Mouse (Mus musculus) spleen, postnatal 36 days (tissue): ENCODE measurements around the gene Fbxo8.
A peak's percentile ranks its signal among the peaks of the same experiment; 100 is the strongest.

Experiments
- DNase-seq, 2 experiments: peaks; one replicate each; pipeline ENCODE4 v3.0.0; 2022; ENCODE audit warnings: low spot score in 2 of 2, mixed read lengths in 1 of 2

Gene Fbxo8

GRCm38 (mm10) chr8:56550558-56551360 lies at the start of gene Fbxo8, which contains the start of gene Cep44:
Fbxo8 (plus strand) TSS chr8:56551090.
Cep44 (minus strand) TSS chr8:56551047.
- DNase-seq, result peak; percentile 76 to 83

- no peak for DNase-seq
These were observed 49.0 kb upstream of the Fbxo8 start for GRCm38 (mm10) chr8:56501911-56502310.

DNA sequence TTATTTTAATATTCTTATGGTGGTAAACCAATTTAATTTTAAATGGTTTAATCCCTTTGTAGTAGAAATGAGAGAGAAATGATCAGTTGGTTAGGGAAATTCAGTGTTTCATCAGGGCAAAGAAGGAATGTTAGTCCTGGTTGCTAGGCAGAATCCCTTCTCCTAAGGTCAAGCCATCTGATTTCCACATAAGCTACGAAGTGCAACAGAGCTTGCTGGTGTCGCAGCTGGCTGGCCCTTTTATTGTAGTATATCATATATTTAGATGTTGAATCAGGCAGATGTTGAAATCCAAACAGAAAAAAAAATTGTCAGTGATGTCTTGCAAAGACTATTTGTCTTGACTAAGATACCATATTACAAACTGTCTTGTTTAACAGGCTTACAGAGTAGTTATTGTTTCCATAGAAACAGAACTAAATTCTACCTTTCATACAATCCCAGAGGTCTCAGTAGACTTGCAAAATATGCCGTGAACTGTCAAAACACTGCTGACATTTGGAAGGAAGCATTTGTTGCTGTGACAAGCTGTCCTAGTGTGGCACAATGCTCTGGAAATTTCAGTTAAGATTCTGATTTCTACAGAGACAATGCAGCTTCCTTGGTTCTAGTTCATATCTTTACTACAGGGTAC lies 42.5 kb upstream of the Fbxo8 start:
- no peak for DNase-seq

DNA sequence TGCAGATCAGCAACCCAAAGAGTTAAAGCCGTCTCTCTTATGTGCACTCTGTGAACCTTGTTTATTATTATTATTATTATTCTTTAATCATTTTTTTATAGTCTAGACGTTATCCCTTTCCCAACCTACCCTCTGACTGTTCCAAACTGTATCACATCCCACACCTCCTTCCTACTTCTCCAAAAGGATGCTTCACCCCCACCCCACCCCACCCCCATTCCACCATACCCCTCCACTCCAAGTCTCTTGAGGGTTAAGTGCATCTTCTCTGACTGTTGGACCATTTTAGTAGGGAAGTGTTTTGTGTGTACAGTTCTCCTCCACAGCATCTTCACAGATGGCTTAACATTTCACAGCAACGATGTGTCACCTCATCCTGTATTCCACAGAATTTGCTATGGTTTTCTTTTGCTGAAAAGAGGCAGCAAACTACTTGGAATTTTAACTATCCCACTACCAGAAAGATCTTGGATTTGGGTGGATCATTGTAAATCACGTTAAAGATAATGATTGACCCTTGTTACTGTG lies 41.9 kb upstream of the Fbxo8 start:
- no peak for DNase-seq

- DNase-seq, result no peak
These were observed 32.0 kb upstream of the Fbxo8 start for GRCm38 (mm10) chr8:56518848-56519247.

DNA sequence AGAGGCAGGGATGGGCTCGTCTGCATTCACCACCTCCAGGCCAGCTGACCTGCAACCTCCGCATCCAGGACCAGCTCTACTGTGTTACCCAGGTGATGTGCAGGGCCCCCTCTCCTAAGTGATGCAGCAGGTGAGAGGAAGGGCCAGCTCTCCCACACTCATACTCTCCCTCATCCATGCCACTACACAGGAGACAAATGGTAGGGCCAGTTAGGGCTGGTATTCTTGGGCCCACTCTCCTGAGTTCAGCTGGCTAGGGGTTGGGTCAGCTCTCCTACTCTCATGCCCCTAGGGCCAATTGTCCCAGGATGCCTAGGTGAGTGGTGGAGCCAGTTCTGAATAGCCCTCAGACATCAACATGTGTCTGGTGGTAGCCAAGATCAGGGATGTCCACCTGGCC lies 30.6 kb upstream of the Fbxo8 start:
- no peak for DNase-seq

GRCm38 (mm10) chr8:56521051-56521450 lies 29.8 kb upstream of the Fbxo8 start:
- no peak for DNase-seq

DNA sequence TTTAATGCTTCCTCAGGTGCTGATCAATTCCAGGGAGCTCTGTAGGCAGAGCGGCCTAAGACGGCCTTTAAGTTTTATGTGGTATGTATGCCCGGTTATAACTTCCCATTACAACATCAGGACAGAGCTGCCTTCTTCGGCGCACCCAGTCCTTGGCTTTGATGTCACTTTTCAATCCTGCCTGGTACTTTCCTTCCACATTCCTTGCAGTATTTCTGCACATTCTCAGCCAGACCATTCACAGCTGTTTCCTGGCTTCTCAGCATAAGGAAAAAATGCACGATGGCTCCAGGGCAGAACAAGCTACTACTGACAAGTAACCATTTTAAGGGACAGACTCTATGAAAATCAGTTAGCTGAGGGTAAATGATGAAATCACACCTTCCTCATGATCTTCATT lies 22.0 kb upstream of the Fbxo8 start:
- DNase-seq, result no peak

DNA sequence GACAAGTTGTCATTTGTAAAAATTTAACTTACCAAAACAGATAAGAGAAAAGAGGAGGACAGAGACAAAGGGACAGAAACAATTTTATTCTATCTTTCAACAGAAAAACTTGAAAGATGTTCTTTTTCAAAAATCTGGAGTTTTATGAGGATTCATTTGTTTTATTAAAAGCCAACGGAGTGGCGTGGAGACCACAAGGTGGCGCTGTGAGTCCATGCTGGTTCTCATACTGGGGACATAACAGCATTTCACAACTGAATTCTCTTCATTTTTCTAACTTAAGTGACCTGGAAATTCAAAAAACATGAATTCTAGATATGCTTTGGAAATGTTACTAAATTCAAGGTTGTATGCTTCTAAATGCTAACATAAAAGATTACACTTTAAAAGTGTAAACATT lies 20.5 kb upstream of the Fbxo8 start:
- peak; percentile 6 to 12 for DNase-seq

GRCm38 (mm10) chr8:56540706-56541105 lies 10.2 kb upstream of the Fbxo8 start:
- DNase-seq, result no peak

DNA sequence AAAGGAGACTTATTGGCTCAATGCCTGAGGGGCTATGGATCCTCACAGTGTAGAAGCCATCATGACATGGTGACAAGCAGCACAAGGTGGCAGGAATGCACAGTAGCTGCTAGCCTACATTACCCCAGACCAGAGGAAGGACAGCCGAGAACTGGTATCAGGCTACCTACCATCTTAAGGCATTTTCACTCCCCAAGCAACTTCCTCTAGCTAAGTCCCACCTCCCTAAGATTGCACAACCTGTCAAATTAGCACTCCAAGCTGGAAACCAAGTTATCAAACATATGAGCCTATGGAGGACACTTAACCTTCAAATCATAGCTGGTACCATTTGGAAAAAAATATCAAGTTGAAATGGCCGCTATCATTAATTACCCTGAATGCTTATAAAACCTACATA lies 3.0 kb upstream of the Fbxo8 start:
- no peak for DNase-seq

DNA sequence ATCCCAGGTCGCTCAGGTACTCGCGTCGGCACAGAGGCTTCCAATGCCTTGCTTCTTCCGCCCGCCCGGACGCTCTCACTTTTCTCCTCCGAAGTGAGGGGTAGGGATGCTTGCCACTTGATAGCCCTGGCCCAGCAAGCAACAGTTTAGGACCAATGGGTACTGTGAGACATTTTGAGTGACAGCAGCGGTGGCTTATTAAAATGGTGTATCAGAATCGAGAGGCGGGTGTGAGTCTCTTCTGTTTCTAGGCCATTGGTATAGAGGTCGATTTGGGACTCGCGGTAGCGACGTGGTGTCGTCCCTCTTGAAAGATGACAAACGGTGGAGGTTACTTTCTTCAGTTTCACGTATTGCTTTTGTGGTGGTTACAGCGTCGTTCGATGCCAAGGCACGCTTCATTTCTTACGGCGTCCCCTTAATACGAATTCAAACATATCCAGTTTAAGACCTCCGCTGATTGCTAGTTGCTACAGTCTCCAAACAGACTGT lies 517 bp downstream of the Fbxo8 start:
- DNase-seq, result peak; percentile 88 to 92

DNA sequence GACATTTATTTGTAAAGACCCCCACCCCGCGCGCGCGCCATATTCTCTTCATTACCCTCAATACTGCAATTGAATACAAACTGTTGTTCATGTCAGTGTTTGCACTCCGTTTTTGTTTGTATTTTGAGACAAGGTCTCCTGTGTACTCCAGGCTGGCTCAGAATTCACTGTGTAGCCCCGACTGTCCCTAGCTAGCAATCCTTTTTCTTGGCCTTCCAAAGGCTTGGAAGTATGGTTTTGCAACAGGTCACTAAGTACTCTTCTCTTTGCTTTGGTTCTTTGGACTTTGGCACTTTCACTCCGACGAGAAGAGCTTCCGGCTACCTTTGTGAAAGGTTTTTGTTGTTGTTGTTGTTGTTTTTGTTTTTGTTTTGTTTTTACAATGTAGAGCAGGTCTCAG lies 1.2 kb downstream of the Fbxo8 start:
- no peak for DNase-seq

DNA sequence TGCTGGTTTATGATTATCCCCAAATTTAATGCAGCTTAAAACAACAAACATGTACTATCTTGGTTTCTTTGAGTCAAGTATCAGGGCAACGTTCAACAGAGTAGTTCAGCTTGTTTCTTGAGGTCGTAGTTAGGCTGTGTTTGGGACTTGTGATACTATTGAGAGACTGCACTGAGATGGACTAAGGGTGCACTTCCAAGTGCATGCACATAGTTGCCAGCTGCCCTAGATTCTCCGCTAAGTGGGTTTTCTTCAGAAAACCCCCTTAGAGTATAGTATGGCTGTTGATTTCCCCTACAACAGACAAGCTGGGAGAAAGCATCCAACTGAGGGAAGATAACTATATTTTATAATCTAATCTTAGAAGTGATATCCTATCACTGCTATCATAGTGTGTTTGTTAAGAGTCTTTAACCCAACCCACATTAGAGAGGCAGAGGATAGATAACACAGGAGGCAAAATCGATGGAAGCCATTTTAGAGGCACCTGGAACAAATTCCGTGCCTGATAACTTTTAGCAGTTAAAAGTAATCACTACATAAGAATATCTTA lies 1.7 kb downstream of the Fbxo8 start:
- no peak for DNase-seq

- no peak for DNase-seq
These were observed 13.6 kb downstream of the Fbxo8 start for GRCm38 (mm10) chr8:56564399-56565047.

- no peak for DNase-seq
These were observed 16.0 kb downstream of the Fbxo8 start for GRCm38 (mm10) chr8:56566856-56567255.

- no peak for DNase-seq
These were observed 30.0 kb downstream of the Fbxo8 start for GRCm38 (mm10) chr8:56580918-56581317.

- DNase-seq, result no peak
These were observed 32.0 kb downstream of the Fbxo8 start for GRCm38 (mm10) chr8:56582841-56583240.

- no peak for DNase-seq
These were observed 38.1 kb downstream of the Fbxo8 start for GRCm38 (mm10) chr8:56589004-56589403.

DNA sequence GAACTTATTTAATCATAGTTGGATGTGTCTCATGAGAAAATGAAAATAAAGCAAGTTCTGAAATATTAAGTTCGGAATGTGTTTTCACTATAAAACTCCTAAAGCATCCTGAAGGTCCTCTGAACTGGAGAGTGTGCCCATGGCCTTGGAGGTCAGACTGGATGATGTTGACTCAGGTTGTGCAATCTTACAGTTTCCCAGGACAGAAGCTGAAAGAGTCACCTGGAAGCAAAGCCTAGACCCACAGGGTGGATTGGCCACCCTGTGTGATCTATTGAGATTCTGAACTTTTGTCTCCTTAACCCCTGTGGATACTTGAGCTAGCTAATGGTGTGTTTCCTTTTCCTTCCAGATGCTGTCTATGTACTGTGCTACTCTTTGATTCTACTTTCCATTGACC lies 40.2 kb downstream of the Fbxo8 start:
- DNase-seq, result no peak

- DNase-seq, result no peak
These were observed 40.6 kb downstream of the Fbxo8 start for GRCm38 (mm10) chr8:56591502-56591901.

DNA sequence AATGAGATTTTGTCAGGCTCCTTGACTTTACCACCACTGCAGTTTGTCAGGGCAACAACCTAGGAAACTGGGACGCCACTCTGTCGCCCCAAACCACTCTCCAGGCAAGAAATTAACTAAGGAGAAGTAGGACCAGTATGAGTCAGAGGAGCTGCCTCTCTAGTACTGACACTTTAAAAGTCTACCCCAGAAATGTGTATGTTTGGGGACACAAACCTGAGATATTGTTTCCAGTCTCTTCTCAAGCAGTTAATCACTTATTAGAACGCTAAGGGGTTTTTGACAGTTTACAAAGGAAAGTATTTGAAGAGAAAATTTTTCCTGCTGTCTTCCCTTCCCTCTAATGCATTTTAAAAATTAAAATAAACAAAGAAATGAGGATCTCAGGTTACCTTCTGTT lies 55.6 kb downstream of the Fbxo8 start:
- DNase-seq, result no peak
